Mouse (Mus musculus) cerebellum, adult 2 months (tissue): ENCODE results near the gene Igf2bp2. TPM values are rescaled to one million over a fixed set of nuclear protein-coding genes. Genes with fewer than 3 reads are reported as not detected.

Experiments
- DNase-seq, 2 experiments: peaks; one replicate each; pipeline ENCODE4 v3.0.0; 2021
- H3K27ac ChIP-seq: fragments of 200-500 bp; 2 replicates; pipeline ENCODE4 v1.5.1; 2012; ENCODE audit warnings: low read length, control low read depth, inconsistent platforms; ENCODE audit not compliant: insufficient read depth
- H3K27me3 ChIP-seq: fragments of 200-500 bp; 2 replicates; pipeline ENCODE4 v1.6.1; 2012; ENCODE audit warnings: inconsistent platforms, mild to moderate bottlenecking, low read length, moderate library complexity; ENCODE audit not compliant: control insufficient read depth, insufficient read depth
- H3K4me1 ChIP-seq: fragments of 200-500 bp; 2 replicates; pipeline ENCODE4 v1.6.1; 2011; ENCODE audit warnings: low read length; ENCODE audit not compliant: control insufficient read depth, insufficient read depth
- H3K4me3 ChIP-seq: fragments of 200-500 bp; replicated peaks from 2 replicates; pipeline ENCODE3; 2011; ENCODE audit warnings: mild to moderate bottlenecking, low read depth, low read length, control low read depth; ENCODE audit not compliant: insufficient read depth
- CTCF ChIP-seq: fragments of 200-500 bp; IDR thresholded peaks from 2 replicates; pipeline ENCODE4 v1.5.1; 2011; ENCODE audit warnings: low read depth, mild to moderate bottlenecking, control low read depth, low read length, moderate library complexity, borderline replicate concordance; ENCODE audit not compliant: insufficient read depth
- POLR2A ChIP-seq: fragments of 200-500 bp; IDR thresholded peaks from 2 replicates; pipeline ENCODE4 v1.6.1; 2011; ENCODE audit warnings: low read length, control low read depth, borderline replicate concordance; ENCODE audit not compliant: insufficient read depth
- WGBS: fragments of 180-500 bp; shearing (Covaris S2); methylation state at CpG from one replicate; pipeline ENCODE4 v1.1.7; 2018; 5-methylcytosine and 5-hydroxymethylcytosine counted together
- polyA plus RNA-seq: library from polyadenylated mRNA; depleted of rRNA; stranded (reverse); fragments of >200 nt; gene quantifications from 2 replicates; pipeline ENCODE4 v1.2.3, GENCODE M21; 2012

Igf2bp2 gene
- polyA plus RNA-seq, 1 experiment = 0.23 TPM

- TF ChIP-seq CTCF (no peak), POLR2A (no peak)
- WGBS = 91% methylated on average over 6 of the region's 6 CpGs
- Histone ChIP-seq H3K27me3 (no peaks in the 10 kb centered on the region), H3K4me3 (no peak overlapping the region), H3K27ac (no peak overlapping the region), H3K4me1 (no peaks in the 10 kb centered on the region)
- no peak for DNase-seq
Observed at GRCm38 (mm10) chr16:22116058-22116457, 47.0 kb downstream of the Igf2bp2 start.

DNA sequence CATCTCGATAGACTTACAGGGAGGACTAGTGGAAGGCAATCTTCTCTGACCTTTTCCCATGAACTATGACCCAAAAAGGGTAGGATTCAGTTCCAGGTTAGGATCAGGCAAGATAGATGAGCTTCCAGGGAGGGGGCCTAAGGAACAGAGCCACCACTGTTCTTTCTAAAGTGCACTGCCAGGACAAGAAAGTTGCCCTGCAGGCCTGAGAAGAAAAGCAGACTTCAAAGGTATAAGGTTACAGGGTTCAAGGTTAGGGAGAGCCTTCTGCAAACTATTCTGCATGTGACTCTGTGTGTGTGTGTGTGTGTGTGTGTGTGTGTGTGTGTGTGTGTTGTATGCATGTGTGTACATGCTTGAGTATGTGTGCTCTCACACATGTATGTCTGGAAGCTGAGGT, 53.1 kb downstream of the Igf2bp2 start:
- WGBS = 94% methylated on average over 1 of the region's 1 CpGs
- DNase-seq = no peak
- H3K4me1 ChIP-seq = no peaks in the 10 kb centered on the region
- H3K27ac ChIP-seq = no peak overlapping the region
- H3K27me3 ChIP-seq = no peaks in the 10 kb centered on the region
- H3K4me3 ChIP-seq = no peak overlapping the region
- TF ChIP-seq POLR2A = no peak
- no peak for TF ChIP-seq CTCF

DNA sequence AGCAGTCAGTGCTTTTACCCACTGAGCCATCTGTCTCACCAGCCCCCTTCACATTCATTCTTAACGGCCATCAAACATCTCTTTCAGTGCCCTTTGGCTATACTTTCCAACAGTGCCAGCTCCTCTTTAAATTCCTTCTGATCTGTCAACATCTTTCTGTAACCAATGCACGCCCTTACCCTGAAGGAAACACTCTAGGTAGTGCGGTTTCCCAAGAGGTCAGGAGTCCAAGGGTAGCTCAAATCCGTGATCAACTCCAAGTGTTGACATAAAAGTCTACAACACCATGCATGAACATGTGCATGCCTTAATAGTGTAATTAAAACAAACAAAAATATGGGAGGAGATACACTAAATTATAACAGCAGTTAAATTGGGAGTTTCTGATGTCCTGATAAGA, 53.9 kb downstream of the Igf2bp2 start:
- no peak for TF ChIP-seq POLR2A
- no peak for TF ChIP-seq CTCF
- H3K27ac ChIP-seq = no peak overlapping the region
- WGBS = 75% methylated on average over 4 of the region's 4 CpGs
- no peak overlapping the region for H3K4me3 ChIP-seq
- H3K4me1 ChIP-seq = no peaks in the 10 kb centered on the region
- no peaks in the 10 kb centered on the region for H3K27me3 ChIP-seq
- DNase-seq = no peak

GRCm38 (mm10) chr16:22107897-22108516, 55.1 kb downstream of the Igf2bp2 start:
- WGBS = 18% methylated on average over 7 of the region's 7 CpGs
- peak; percentile 63 to 71 for DNase-seq
- no peak for TF ChIP-seq POLR2A
- no peak for TF ChIP-seq CTCF
- H3K4me1 ChIP-seq = no peaks in the 10 kb centered on the region
- no peak overlapping the region for H3K4me3 ChIP-seq
- no peaks in the 10 kb centered on the region for H3K27me3 ChIP-seq
- no peak overlapping the region for H3K27ac ChIP-seq

- DNase-seq = no peak
Observed at GRCm38 (mm10) chr16:22106012-22106584, 57.0 kb downstream of the Igf2bp2 start.

GRCm38 (mm10) chr16:22100067-22100466, 63.0 kb downstream of the Igf2bp2 start:
- DNase-seq = no peak
- no peak overlapping the region for H3K27ac ChIP-seq
- TF ChIP-seq POLR2A (no peak), CTCF (no peak)
- 74% methylated on average over 2 of the region's 2 CpGs for WGBS
- H3K4me1 ChIP-seq = no peaks in the 10 kb centered on the region
- H3K4me3 ChIP-seq = no peak overlapping the region
- no peaks in the 10 kb centered on the region for H3K27me3 ChIP-seq

More at GRCm38 (mm10) chr16:22106012-22106584, 57.0 kb downstream of the Igf2bp2 start:
- no peak overlapping the region for H3K27ac ChIP-seq
- 68% methylated on average over 6 of the region's 6 CpGs for WGBS
- no peaks in the 10 kb centered on the region for H3K4me1 ChIP-seq
- TF ChIP-seq CTCF = no peak
- TF ChIP-seq POLR2A = no peak
- no peak overlapping the region for H3K4me3 ChIP-seq
- H3K27me3 ChIP-seq = no peaks in the 10 kb centered on the region

- no peak overlapping the region for H3K4me3 ChIP-seq
- no peaks in the 10 kb centered on the region for H3K4me1 ChIP-seq
- no peaks in the 10 kb centered on the region for H3K27me3 ChIP-seq
- no peak overlapping the region for H3K27ac ChIP-seq
- WGBS = 21% methylated on average over 7 of the region's 7 CpGs
- TF ChIP-seq CTCF = no peak
- TF ChIP-seq POLR2A = no peak
- peak in 1 of 2 experiments; percentile 11 for DNase-seq
Observed at GRCm38 (mm10) chr16:22097659-22098058, 65.4 kb downstream of the Igf2bp2 start.

- no peak overlapping the region for H3K4me3 ChIP-seq
- no peaks in the 10 kb centered on the region for H3K27me3 ChIP-seq
- 90% methylated on average over 1 of the region's 1 CpGs for WGBS
- DNase-seq = no peak
- no peaks in the 10 kb centered on the region for H3K4me1 ChIP-seq
- H3K27ac ChIP-seq = no peak overlapping the region
- TF ChIP-seq POLR2A (no peak), CTCF (no peak)
Observed at GRCm38 (mm10) chr16:22095751-22096150, 67.3 kb downstream of the Igf2bp2 start.
